Mouse (Mus musculus): Measurements from ENCODE around the gene Idh1. TPM values are rescaled to one million over a fixed set of nuclear protein-coding genes. Genes with fewer than 3 reads are reported as not detected.

The Idh1 gene
- polyA plus RNA-seq, 1 experiment = 18.4 TPM

DNA sequence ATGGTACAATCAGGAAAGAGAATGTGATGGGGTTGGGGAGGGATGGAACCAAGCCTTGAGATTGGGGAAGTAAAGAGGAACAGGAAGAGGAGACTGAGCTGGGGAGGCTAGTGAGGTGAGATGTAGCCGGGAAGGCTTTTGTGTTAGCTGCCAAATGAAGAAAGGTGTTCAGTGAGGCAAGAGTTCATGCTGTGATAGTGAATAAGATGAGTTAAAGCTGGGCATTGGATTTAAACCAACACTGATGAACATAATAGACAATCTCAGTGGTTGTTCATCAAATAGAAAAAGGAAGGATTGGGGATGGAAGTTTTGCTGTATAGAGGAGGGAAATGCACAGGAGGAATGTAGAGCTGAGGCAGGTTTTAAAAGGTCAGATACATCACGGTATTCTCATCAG lies 26.9 kb upstream of the Idh1 start:
- Histone ChIP-seq H3K36me3 (ENCODE audit: control insufficient read depth, insufficient read depth, low read length) (no peaks in the 10 kb centered on the region), H3K27ac (ENCODE audit: control insufficient read depth, insufficient read depth, low read depth, low read length) (no peak overlapping the region), H3K4me3 (ENCODE audit: control insufficient read depth, low read depth, low read length) (no peak overlapping the region), H3K4me1 (ENCODE audit: control insufficient read depth, insufficient read depth, low read length) (no peaks in the 10 kb centered on the region), H3K27me3 (ENCODE audit: control insufficient read depth, insufficient read depth, low read length) (no peaks in the 10 kb centered on the region)
- TF ChIP-seq POLR2A (IDR thresholded peaks at IDR 0.05; ENCODE audit: control insufficient read depth, low read depth, low read length) = no peak
- no peak for TF ChIP-seq CTCF (IDR thresholded peaks at IDR 0.05; ENCODE audit: control insufficient read depth, insufficient read depth, insufficient replicate concordance, low read depth, low read length)

DNA sequence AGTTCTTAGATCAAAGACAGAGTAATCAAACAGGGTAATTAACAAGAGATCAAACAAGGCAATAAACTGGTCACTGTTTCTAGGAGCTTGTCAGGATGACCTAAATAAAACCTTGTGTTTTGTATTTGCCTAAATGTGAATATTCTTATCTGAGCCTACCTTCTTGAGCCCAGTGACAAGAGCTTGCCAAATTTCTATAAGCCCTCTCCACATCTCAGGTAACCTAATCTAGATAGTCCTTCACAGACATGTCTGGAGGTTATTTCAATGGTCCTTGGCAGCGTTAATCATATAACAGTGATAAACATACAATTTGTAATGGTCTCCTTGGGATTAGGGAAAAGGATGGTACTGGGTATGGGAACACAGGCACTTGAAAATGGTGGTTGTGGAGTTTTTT lies 18.0 kb upstream of the Idh1 start:
- no peaks in the 10 kb centered on the region; the same call in 1 of the 2 replicates for H3K36me3 ChIP-seq (ENCODE audit: control insufficient read depth, insufficient read depth, low read length)

DNA sequence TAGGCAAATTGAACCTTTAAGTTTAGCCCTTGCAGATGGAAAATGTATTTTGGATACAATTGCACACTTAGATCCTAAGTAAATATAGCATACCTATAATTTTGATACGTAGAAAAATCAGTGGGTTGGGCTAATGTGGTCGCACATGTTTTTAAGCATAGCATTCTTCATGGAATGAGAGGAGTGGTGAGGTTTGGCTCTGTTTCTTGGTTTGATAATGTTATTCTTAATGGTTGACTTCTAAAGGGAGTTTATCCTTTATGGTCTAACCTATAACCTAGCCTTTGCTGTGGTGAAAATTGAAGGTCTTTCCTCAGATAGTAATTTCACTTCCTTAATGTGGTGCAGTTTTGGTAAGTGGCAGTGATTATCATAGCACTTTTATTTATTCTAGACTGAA lies 12.6 kb upstream of the Idh1 start:
- Histone ChIP-seq H3K27ac (ENCODE audit: control insufficient read depth, insufficient read depth, low read depth, low read length) (no peak overlapping the region), H3K4me1 (ENCODE audit: control insufficient read depth, insufficient read depth, low read length) (no peaks in the 10 kb centered on the region), H3K27me3 (ENCODE audit: control insufficient read depth, insufficient read depth, low read length) (no peaks in the 10 kb centered on the region), H3K36me3 (ENCODE audit: control insufficient read depth, insufficient read depth, low read length) (no peaks in the 10 kb centered on the region), H3K4me3 (ENCODE audit: control insufficient read depth, low read depth, low read length) (no peak overlapping the region)
- TF ChIP-seq CTCF (IDR thresholded peaks at IDR 0.05; ENCODE audit: control insufficient read depth, insufficient read depth, insufficient replicate concordance, low read depth, low read length) = no peak
- TF ChIP-seq POLR2A (IDR thresholded peaks at IDR 0.05; ENCODE audit: control insufficient read depth, low read depth, low read length) = no peak

More for the DNA sequence above, 18.0 kb upstream of the Idh1 start:
- no peak overlapping the region for H3K4me3 ChIP-seq (ENCODE audit: control insufficient read depth, low read depth, low read length)
- no peaks in the 10 kb centered on the region for H3K4me1 ChIP-seq (ENCODE audit: control insufficient read depth, insufficient read depth, low read length)
- H3K27me3 ChIP-seq (ENCODE audit: control insufficient read depth, insufficient read depth, low read length) = no peaks in the 10 kb centered on the region
- TF ChIP-seq POLR2A (IDR thresholded peaks at IDR 0.05; ENCODE audit: control insufficient read depth, low read depth, low read length) (no peak), CTCF (IDR thresholded peaks at IDR 0.05; ENCODE audit: control insufficient read depth, insufficient read depth, insufficient replicate concordance, low read depth, low read length) (no peak)
- H3K27ac ChIP-seq (ENCODE audit: control insufficient read depth, insufficient read depth, low read depth, low read length) = no peak overlapping the region

DNA sequence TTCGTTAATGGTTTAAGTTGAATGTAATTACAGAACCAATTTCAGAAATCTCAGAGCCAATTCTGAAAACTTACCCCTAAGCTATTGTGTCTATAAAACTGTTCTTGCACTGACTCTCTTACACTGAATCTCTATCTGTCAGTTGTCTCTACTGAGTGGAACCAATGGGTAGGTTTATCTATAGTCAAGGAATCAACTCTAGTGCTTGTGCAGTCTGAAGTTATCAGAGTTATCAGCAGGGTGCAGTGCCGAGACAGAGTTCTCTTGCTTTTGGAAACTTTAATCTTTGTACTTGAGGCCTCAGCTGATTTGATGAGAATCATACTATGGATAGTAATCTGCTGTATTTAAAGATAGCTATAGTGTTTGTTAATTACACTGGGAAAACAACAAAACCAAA lies 12.1 kb upstream of the Idh1 start:
- TF ChIP-seq POLR2A (IDR thresholded peaks at IDR 0.05; ENCODE audit: control insufficient read depth, low read depth, low read length) = no peak
- no peak for TF ChIP-seq CTCF (IDR thresholded peaks at IDR 0.05; ENCODE audit: control insufficient read depth, insufficient read depth, insufficient replicate concordance, low read depth, low read length)
- no peaks in the 10 kb centered on the region for H3K27me3 ChIP-seq (ENCODE audit: control insufficient read depth, insufficient read depth, low read length)
- H3K36me3 ChIP-seq (ENCODE audit: control insufficient read depth, insufficient read depth, low read length) = no peaks in the 10 kb centered on the region
- H3K27ac ChIP-seq (ENCODE audit: control insufficient read depth, insufficient read depth, low read depth, low read length) = no peak overlapping the region
- H3K4me3 ChIP-seq (ENCODE audit: control insufficient read depth, low read depth, low read length) = no peak overlapping the region
- H3K4me1 ChIP-seq (ENCODE audit: control insufficient read depth, insufficient read depth, low read length) = no peaks in the 10 kb centered on the region

DNA sequence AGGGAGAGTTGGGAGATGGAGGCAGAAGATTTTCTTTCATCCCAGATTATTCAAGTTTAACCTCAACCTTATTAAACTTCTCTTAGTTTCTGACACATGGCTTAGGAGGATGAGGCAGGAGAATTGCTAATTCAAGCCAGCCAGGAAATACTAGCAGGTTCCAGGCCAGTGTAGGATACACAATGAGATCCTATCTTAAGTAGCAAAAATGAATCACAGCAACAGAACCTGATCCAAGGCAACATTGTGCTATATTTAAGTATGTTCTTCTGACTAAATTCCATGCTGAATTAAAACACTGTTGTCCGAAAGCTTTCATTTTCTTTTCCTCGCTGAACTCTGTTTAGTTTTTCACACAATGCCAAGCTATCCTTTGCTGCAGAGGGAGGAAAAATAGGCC lies 6.9 kb upstream of the Idh1 start:
- Histone ChIP-seq H3K27ac (ENCODE audit: control insufficient read depth, insufficient read depth, low read depth, low read length) (no peak overlapping the region), H3K36me3 (ENCODE audit: control insufficient read depth, insufficient read depth, low read length) (peaks cover 2% of the 10 kb centered on the region; the same call in 1 of the 2 replicates), H3K4me1 (ENCODE audit: control insufficient read depth, insufficient read depth, low read length) (peaks cover 2% of the 10 kb centered on the region; the same call in 1 of the 2 replicates), H3K27me3 (ENCODE audit: control insufficient read depth, insufficient read depth, low read length) (no peaks in the 10 kb centered on the region), H3K4me3 (ENCODE audit: control insufficient read depth, low read depth, low read length) (no peak overlapping the region)
- TF ChIP-seq CTCF (IDR thresholded peaks at IDR 0.05; ENCODE audit: control insufficient read depth, insufficient read depth, insufficient replicate concordance, low read depth, low read length) (no peak), POLR2A (IDR thresholded peaks at IDR 0.05; ENCODE audit: control insufficient read depth, low read depth, low read length) (no peak)

DNA sequence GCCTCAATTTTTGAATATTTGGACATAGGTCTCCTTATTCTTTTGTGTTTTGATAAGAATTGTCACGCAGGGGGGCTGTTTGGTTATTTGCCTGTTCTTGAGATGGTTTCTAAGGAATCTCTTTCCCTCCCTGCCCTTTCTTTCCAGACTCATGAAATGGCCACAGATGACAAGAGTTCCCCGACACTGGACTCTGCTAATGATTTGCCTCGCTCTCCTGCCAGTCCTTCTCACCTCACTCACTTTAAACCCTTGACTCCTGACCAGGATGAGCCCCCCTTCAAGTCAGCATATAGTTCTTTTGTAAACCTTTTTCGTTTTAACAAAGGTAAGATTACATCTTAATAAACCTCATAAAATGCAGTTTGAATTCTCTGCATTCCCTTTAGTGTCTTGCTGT lies 3.9 kb upstream of the Idh1 start:
- Histone ChIP-seq H3K4me1 (ENCODE audit: control insufficient read depth, insufficient read depth, low read length) (peaks cover 4% of the 10 kb centered on the region; the same call in 1 of the 2 replicates), H3K27me3 (ENCODE audit: control insufficient read depth, insufficient read depth, low read length) (no peaks in the 10 kb centered on the region), H3K36me3 (ENCODE audit: control insufficient read depth, insufficient read depth, low read length) (peaks cover 2% of the 10 kb centered on the region; the same call in 1 of the 2 replicates), H3K27ac (ENCODE audit: control insufficient read depth, insufficient read depth, low read depth, low read length) (no peak overlapping the region), H3K4me3 (ENCODE audit: control insufficient read depth, low read depth, low read length) (no peak overlapping the region)
- TF ChIP-seq POLR2A (IDR thresholded peaks at IDR 0.05; ENCODE audit: control insufficient read depth, low read depth, low read length) (no peak), CTCF (IDR thresholded peaks at IDR 0.05; ENCODE audit: control insufficient read depth, insufficient read depth, insufficient replicate concordance, low read depth, low read length) (no peak)

DNA sequence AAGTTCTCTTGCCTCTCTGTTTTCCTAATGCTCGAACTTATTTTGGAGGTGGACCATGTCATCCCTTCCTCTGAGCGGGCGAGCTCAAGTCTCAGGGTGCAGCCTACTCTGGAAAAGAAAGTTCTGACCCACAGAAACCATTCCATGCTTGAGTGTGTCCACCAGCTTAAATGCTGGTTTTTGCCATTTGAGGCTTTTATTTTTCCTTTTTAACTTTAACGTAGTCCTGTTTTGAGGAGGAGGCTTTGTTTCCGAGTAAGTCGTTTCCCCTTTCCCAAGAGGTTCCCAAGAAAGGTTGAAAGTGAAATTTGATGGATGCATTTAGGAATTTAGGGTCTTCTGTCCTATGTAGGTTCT lies 752 bp upstream of the Idh1 start:
- peak overlapping the region; percentile 84 for H3K4me3 ChIP-seq (ENCODE audit: control insufficient read depth, low read depth, low read length)
- no peaks in the 10 kb centered on the region for H3K36me3 ChIP-seq (ENCODE audit: control insufficient read depth, insufficient read depth, low read length)
- TF ChIP-seq POLR2A (IDR thresholded peaks at IDR 0.05; ENCODE audit: control insufficient read depth, low read depth, low read length) (no peak), CTCF (IDR thresholded peaks at IDR 0.05; ENCODE audit: control insufficient read depth, insufficient read depth, insufficient replicate concordance, low read depth, low read length) (no peak)
- peaks cover 6% of the 10 kb centered on the region; the same call in 1 of the 2 replicates for H3K4me1 ChIP-seq (ENCODE audit: control insufficient read depth, insufficient read depth, low read length)
- H3K27me3 ChIP-seq (ENCODE audit: control insufficient read depth, insufficient read depth, low read length) = no peaks in the 10 kb centered on the region
- H3K27ac ChIP-seq (ENCODE audit: control insufficient read depth, insufficient read depth, low read depth, low read length) = peak overlapping the region; percentile 9; the same call in 1 of the 2 replicates
